ENCODE assay signal across 1 mouse cellular context in the genomic region with DNA sequence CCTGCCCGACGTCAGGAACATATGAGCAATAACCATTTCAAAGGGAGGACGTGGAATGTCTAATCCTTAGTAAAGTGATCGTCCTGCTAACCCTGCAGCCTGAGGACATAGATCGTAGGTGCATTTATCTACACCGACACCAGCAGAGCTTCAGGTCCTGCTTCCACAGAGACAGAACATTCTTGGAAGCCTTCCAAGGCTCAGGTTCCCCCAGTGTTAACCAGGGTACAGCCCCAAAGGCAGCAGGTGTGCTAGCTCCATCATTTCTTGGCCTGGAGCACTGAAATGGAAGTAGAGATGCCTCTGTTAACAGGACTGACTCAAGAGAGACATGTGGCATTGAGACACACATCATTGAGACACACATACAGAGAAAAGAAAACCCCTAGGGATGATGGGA.
TF ChIP-seq lines count a peak whose summit lies in the region.

No protein-coding gene starts in this region.

TF ChIP-seq in CH12.LX, 34 proteins besides CTCF, POLR2A, EP300 and RAD21:
- TF ChIP-seq BHLHE40 (IDR thresholded peaks at IDR 0.05; ENCODE audit: low read depth, low read length): no peak
- TF ChIP-seq TCF12 (IDR thresholded peaks at IDR 0.05; ENCODE audit: low read depth, low read length): no peak
- TF ChIP-seq ELF1 (IDR thresholded peaks at IDR 0.05; ENCODE audit: low read depth, low read length): no peak
- no peak for TF ChIP-seq RCOR1 (conservative IDR thresholded peaks at IDR 0.05; ENCODE audit: low read depth, low read length)
- no peak for TF ChIP-seq NRF1 (IDR thresholded peaks at IDR 0.05; ENCODE audit: low read depth, low read length)
- no peak for TF ChIP-seq MYC (IDR thresholded peaks at IDR 0.05; ENCODE audit: low read depth, low read length)
- TF ChIP-seq UBTF (IDR thresholded peaks at IDR 0.05; ENCODE audit: low read depth, low read length): no peak
- TF ChIP-seq NELFE (IDR thresholded peaks at IDR 0.05; ENCODE audit: low read depth, low read length): no peak
- no peak for TF ChIP-seq KAT2A (IDR thresholded peaks at IDR 0.05; ENCODE audit: insufficient replicate concordance, low read length)
